Mouse (Mus musculus) liver, postnatal 0 days (tissue): ENCODE results near the gene Zfp418.

ENCODE experiments used
- CTCF ChIP-seq: sonication (generic); IDR thresholded peaks from 2 replicates; pipeline ENCODE4 v1.5.1; 2016; ENCODE audit warnings: antibody characterized with exemption, low read depth
- EP300 ChIP-seq: IDR thresholded peaks from 2 replicates; pipeline ENCODE4 v1.6.1; 2016; ENCODE audit warnings: antibody characterized with exemption, low read depth, mild to moderate bottlenecking

DNA sequence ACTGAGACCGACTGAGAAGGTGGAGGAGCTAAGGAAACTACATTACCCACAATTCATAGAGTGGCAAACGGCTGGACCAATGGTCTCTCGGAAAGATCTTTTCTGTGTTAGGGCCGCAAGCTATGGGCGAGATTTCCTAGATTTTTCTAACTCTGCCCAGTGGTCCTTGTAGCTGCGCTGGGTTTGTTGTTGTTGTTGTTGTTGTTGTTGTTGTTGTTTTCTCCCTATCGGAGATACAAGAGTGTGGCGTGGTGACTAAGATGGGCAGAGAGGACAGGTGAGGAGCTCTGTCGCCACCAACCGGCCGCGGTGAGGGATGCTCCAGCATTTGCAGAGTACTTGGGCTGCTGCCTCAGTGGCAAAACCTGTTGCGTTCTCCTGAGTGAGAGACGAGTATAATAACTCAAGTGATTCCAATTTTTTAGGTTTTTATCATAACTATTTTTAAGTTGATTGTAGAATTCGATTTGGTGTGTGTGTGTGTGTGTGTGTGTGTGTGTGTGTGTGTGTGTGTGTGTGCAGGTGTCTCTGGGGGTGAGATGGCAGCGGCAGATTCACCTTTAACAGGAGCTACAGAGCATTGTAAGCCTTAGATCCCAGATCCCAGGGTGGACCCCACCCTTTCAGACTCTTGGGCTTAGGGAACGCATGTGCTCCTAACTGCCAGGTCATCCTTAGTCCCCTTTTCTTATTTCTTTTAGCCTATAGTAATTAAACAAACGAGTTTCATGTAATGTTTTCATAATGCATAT lies 17.2 kb downstream of the Zfp418 start:
- TF ChIP-seq CTCF (peak; percentile 81), EP300 (no peak)
